Mouse (Mus musculus): ENCODE results near the gene Pdha2. TPM values are rescaled to one million over a fixed set of nuclear protein-coding genes. Genes with fewer than 3 reads are reported as not detected.

Gene Pdha2
- polyA plus RNA-seq, 1 experiment from 2014 or later = not detected

- DNase-seq (ENCODE audit: low spot score) = no peak
- Histone ChIP-seq H3K4me3 (ENCODE audit: low read depth, low read length) (no peak overlapping the region), H3K9me3 (ENCODE audit: control insufficient read depth, low read length) (no peaks in the 10 kb centered on the region; the same call in 1 of the 2 replicates), H3K36me3 (ENCODE audit: control insufficient read depth, insufficient read depth, low read length) (no peaks in the 10 kb centered on the region), H3K4me2 (no peak overlapping the region), H3K9ac (ENCODE audit: low read depth, low read length) (no peak overlapping the region), H3K27ac (ENCODE audit: low read depth, low read length) (no peak overlapping the region), H3K27me3 (replicated peaks; ENCODE audit: control insufficient read depth, insufficient read depth, low read length) (no peaks in the 10 kb centered on the region), H3K4me1 (replicated peaks; ENCODE audit: control insufficient read depth, insufficient read depth, low read length) (no peaks in the 10 kb centered on the region)
- 68% methylated on average over 6 of the region's 6 CpGs for whole genome bisulfite sequencing
- ATAC-seq (replicated peaks; ENCODE audit: low FRiP score) = no peak
These were observed 4.1 kb upstream of the Pdha2 start for GRCm38 (mm10) chr3:141216237-141216636.

- no peaks in the 10 kb centered on the region for H3K36me3 ChIP-seq (ENCODE audit: control insufficient read depth, insufficient read depth, low read length)
These were observed 2.6 kb upstream of the Pdha2 start for GRCm38 (mm10) chr3:141214789-141215188.

GRCm38 (mm10) chr3:141214197-141214596 lies 2.0 kb upstream of the Pdha2 start:
- Histone ChIP-seq H3K9me3 (ENCODE audit: control insufficient read depth, low read length) (no peaks in the 10 kb centered on the region; the same call in 1 of the 2 replicates), H3K27me3 (replicated peaks; ENCODE audit: control insufficient read depth, insufficient read depth, low read length) (no peaks in the 10 kb centered on the region), H3K4me2 (no peak overlapping the region), H3K36me3 (ENCODE audit: control insufficient read depth, insufficient read depth, low read length) (no peaks in the 10 kb centered on the region), H3K27ac (ENCODE audit: low read depth, low read length) (no peak overlapping the region), H3K4me3 (ENCODE audit: low read depth, low read length) (no peak overlapping the region), H3K4me1 (replicated peaks; ENCODE audit: control insufficient read depth, insufficient read depth, low read length) (no peaks in the 10 kb centered on the region), H3K9ac (ENCODE audit: low read depth, low read length) (no peak overlapping the region)
- DNase-seq (ENCODE audit: low spot score) (no peak), ATAC-seq (replicated peaks; ENCODE audit: low FRiP score) (no peak)

More at GRCm38 (mm10) chr3:141214789-141215188, 2.6 kb upstream of the Pdha2 start:
- Histone ChIP-seq H3K9me3 (ENCODE audit: control insufficient read depth, low read length) (no peaks in the 10 kb centered on the region; the same call in 1 of the 2 replicates), H3K4me3 (ENCODE audit: low read depth, low read length) (no peak overlapping the region), H3K4me2 (no peak overlapping the region), H3K27me3 (replicated peaks; ENCODE audit: control insufficient read depth, insufficient read depth, low read length) (no peaks in the 10 kb centered on the region), H3K9ac (ENCODE audit: low read depth, low read length) (no peak overlapping the region), H3K27ac (ENCODE audit: low read depth, low read length) (no peak overlapping the region), H3K4me1 (replicated peaks; ENCODE audit: control insufficient read depth, insufficient read depth, low read length) (no peaks in the 10 kb centered on the region)
- 82% methylated on average over 2 of the region's 2 CpGs for WGBS
- DNase-seq (ENCODE audit: low spot score) = no peak
- ATAC-seq (replicated peaks; ENCODE audit: low FRiP score) = no peak

GRCm38 (mm10) chr3:141211644-141212043 lies 511 bp downstream of the Pdha2 start:
- Histone ChIP-seq H3K4me3 (ENCODE audit: low read depth, low read length) (no peak overlapping the region), H3K27me3 (replicated peaks; ENCODE audit: control insufficient read depth, insufficient read depth, low read length) (no peaks in the 10 kb centered on the region), H3K9me3 (ENCODE audit: control insufficient read depth, low read length) (no peaks in the 10 kb centered on the region; the same call in 1 of the 2 replicates), H3K27ac (ENCODE audit: low read depth, low read length) (no peak overlapping the region), H3K4me2 (no peak overlapping the region), H3K4me1 (replicated peaks; ENCODE audit: control insufficient read depth, insufficient read depth, low read length) (no peaks in the 10 kb centered on the region), H3K36me3 (ENCODE audit: control insufficient read depth, insufficient read depth, low read length) (no peaks in the 10 kb centered on the region), H3K9ac (ENCODE audit: low read depth, low read length) (no peak overlapping the region)
- ATAC-seq (replicated peaks; ENCODE audit: low FRiP score) = no peak
- WGBS = 95% methylated on average over 17 of the region's 17 CpGs
- DNase-seq (ENCODE audit: low spot score) = no peak

- ATAC-seq (replicated peaks; ENCODE audit: low FRiP score) (no peak), DNase-seq (ENCODE audit: low spot score) (no peak)
- Histone ChIP-seq H3K4me1 (replicated peaks; ENCODE audit: control insufficient read depth, insufficient read depth, low read length) (no peaks in the 10 kb centered on the region), H3K27ac (ENCODE audit: low read depth, low read length) (no peak overlapping the region), H3K9ac (ENCODE audit: low read depth, low read length) (no peak overlapping the region), H3K4me3 (ENCODE audit: low read depth, low read length) (no peak overlapping the region), H3K9me3 (ENCODE audit: control insufficient read depth, low read length) (no peaks in the 10 kb centered on the region), H3K36me3 (ENCODE audit: control insufficient read depth, insufficient read depth, low read length) (no peaks in the 10 kb centered on the region), H3K4me2 (no peak overlapping the region), H3K27me3 (replicated peaks; ENCODE audit: control insufficient read depth, insufficient read depth, low read length) (no peaks in the 10 kb centered on the region)
- 71% methylated on average over 2 of the region's 2 CpGs for WGBS
These were observed 10.4 kb downstream of the Pdha2 start for GRCm38 (mm10) chr3:141201766-141202165.

DNA sequence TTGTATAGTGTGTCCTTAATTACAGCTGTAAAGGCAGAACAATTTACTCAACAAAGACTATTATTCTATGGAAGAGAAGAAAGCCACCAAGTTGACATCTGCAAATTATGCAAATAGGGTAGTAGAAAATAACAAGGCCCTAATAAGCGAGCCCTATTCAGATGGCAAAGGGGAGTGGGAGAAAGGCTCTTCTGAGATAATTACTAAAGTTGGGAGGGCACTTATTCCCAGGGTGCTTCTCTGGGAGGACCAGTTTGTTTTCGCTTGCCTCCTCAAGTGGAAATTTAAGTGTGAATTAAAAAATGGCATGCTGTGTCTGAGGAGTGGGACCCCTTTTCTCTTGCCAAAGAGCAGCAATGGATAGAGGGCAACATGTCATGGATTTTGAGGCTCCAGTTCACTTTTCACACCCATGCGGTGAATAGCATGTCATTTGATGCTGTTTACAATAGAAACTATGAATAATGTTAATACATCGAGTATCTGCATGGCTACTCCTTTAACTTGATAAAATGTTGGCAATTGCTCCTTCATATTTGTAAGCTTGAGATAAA lies 14.8 kb downstream of the Pdha2 start:
- Histone ChIP-seq H3K36me3 (ENCODE audit: control insufficient read depth, insufficient read depth, low read length) (no peaks in the 10 kb centered on the region), H3K4me1 (replicated peaks; ENCODE audit: control insufficient read depth, insufficient read depth, low read length) (no peaks in the 10 kb centered on the region), H3K4me3 (ENCODE audit: low read depth, low read length) (no peak overlapping the region), H3K27me3 (replicated peaks; ENCODE audit: control insufficient read depth, insufficient read depth, low read length) (no peaks in the 10 kb centered on the region), H3K9ac (ENCODE audit: low read depth, low read length) (no peak overlapping the region), H3K27ac (ENCODE audit: low read depth, low read length) (no peak overlapping the region), H3K4me2 (no peak overlapping the region), H3K9me3 (ENCODE audit: control insufficient read depth, low read length) (no peaks in the 10 kb centered on the region)
- 83% methylated on average over 4 of the region's 4 CpGs for WGBS
- DNase-seq (ENCODE audit: low spot score) = no peak
- no peak for ATAC-seq (replicated peaks; ENCODE audit: low FRiP score)

DNA sequence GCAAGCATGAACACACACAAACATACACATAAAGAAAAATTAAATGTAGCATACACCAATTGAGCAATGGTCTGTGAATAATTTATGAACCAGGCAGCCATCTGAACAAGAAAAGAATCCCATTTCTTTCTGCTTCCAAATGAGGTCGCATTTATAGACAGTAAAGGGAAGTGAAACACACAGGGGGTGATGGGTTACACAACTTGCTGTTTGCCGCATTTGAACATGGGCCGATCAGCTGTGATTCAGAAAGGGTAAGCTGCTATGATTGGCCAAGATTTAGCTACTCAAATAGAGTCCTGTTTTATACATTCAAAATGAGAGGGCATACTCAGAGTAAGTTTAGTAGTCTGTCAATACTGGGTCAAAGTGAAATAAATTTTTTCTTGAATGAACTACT lies 20.5 kb downstream of the Pdha2 start:
- H3K27me3 ChIP-seq (replicated peaks; ENCODE audit: control insufficient read depth, insufficient read depth, low read length) = no peaks in the 10 kb centered on the region
- WGBS = 67% methylated on average over 3 of the region's 3 CpGs
- H3K9me3 ChIP-seq (ENCODE audit: control insufficient read depth, low read length) = no peaks in the 10 kb centered on the region
- H3K4me3 ChIP-seq (ENCODE audit: low read depth, low read length) = no peak overlapping the region
- H3K27ac ChIP-seq (ENCODE audit: low read depth, low read length) = no peak overlapping the region
- H3K4me2 ChIP-seq = no peak overlapping the region
- no peaks in the 10 kb centered on the region for H3K36me3 ChIP-seq (ENCODE audit: control insufficient read depth, insufficient read depth, low read length)
- H3K9ac ChIP-seq (ENCODE audit: low read depth, low read length) = no peak overlapping the region
- ATAC-seq (replicated peaks; ENCODE audit: low FRiP score) = no peak
- no peaks in the 10 kb centered on the region for H3K4me1 ChIP-seq (replicated peaks; ENCODE audit: control insufficient read depth, insufficient read depth, low read length)
- DNase-seq (ENCODE audit: low spot score) = no peak

- H3K9me3 ChIP-seq (ENCODE audit: control insufficient read depth, low read length) = no peaks in the 10 kb centered on the region
- H3K27ac ChIP-seq (ENCODE audit: low read depth, low read length) = no peak overlapping the region
- H3K4me1 ChIP-seq (replicated peaks; ENCODE audit: control insufficient read depth, insufficient read depth, low read length) = no peaks in the 10 kb centered on the region
- no peaks in the 10 kb centered on the region for H3K36me3 ChIP-seq (ENCODE audit: control insufficient read depth, insufficient read depth, low read length)
- H3K9ac ChIP-seq (ENCODE audit: low read depth, low read length) = no peak overlapping the region
- WGBS = 81% methylated on average over 4 of the region's 4 CpGs
- H3K4me3 ChIP-seq (ENCODE audit: low read depth, low read length) = no peak overlapping the region
- DNase-seq (ENCODE audit: low spot score) = no peak
- no peaks in the 10 kb centered on the region for H3K27me3 ChIP-seq (replicated peaks; ENCODE audit: control insufficient read depth, insufficient read depth, low read length)
- no peak overlapping the region for H3K4me2 ChIP-seq
- no peak for ATAC-seq (replicated peaks; ENCODE audit: low FRiP score)
These were observed 21.7 kb downstream of the Pdha2 start for GRCm38 (mm10) chr3:141190429-141190828.

- Histone ChIP-seq H3K4me1 (replicated peaks; ENCODE audit: control insufficient read depth, insufficient read depth, low read length) (no peaks in the 10 kb centered on the region), H3K27me3 (replicated peaks; ENCODE audit: control insufficient read depth, insufficient read depth, low read length) (no peaks in the 10 kb centered on the region), H3K9ac (ENCODE audit: low read depth, low read length) (no peak overlapping the region), H3K36me3 (ENCODE audit: control insufficient read depth, insufficient read depth, low read length) (no peaks in the 10 kb centered on the region), H3K4me3 (ENCODE audit: low read depth, low read length) (no peak overlapping the region), H3K9me3 (ENCODE audit: control insufficient read depth, low read length) (no peaks in the 10 kb centered on the region), H3K27ac (ENCODE audit: low read depth, low read length) (no peak overlapping the region), H3K4me2 (no peak overlapping the region)
- ATAC-seq (replicated peaks; ENCODE audit: low FRiP score) = no peak
- DNase-seq (ENCODE audit: low spot score) = no peak
These were observed 51.2 kb downstream of the Pdha2 start for GRCm38 (mm10) chr3:141160986-141161385.
